Mouse (Mus musculus): ENCODE measurements at regions not wholly inside any gene's neighbourhood (a gene's known extent, or its start where the extent isn't known, plus 50 kb on each side); places are given as distances from the start of the nearest gene placed in this dataset.
A peak's percentile ranks its signal among the peaks of the same experiment; 100 is the strongest.
"Not testable (repeated sequence)": the region's sequence is repeated elsewhere in the genome, so short reads cannot be mapped to it uniquely, and the experiment has no call there.

GRCm38 (mm10) chr1:124517543-124518171, 472.3 kb upstream of the Dpp10 start:
- DNase-seq = peak in 1 of 2 experiments; percentile 1

GRCm38 (mm10) chr1:124510492-124510891, 465.1 kb upstream of the Dpp10 start:
- DNase-seq = no peak

GRCm38 (mm10) chr1:124488456-124488855, 443.1 kb upstream of the Dpp10 start:
- DNase-seq = no peak

- no peak for DNase-seq
Measured at GRCm38 (mm10) chr1:124487965-124488364, 442.6 kb upstream of the Dpp10 start.

- peak; percentile 25 to 33 for DNase-seq
Measured at GRCm38 (mm10) chr1:124450128-124450527, 404.8 kb upstream of the Dpp10 start.

GRCm38 (mm10) chr1:124439526-124439925, 394.2 kb upstream of the Dpp10 start:
- no peak for DNase-seq

- DNase-seq = no peak
Measured at GRCm38 (mm10) chr1:124435850-124436249, 390.5 kb upstream of the Dpp10 start.

- DNase-seq = no peak
Measured at GRCm38 (mm10) chr1:124429583-124429982, 384.2 kb upstream of the Dpp10 start.

GRCm38 (mm10) chr1:124416762-124417161, 371.4 kb upstream of the Dpp10 start:
- DNase-seq = no peak

- no peak for DNase-seq
Measured at GRCm38 (mm10) chr1:124410236-124410635, 364.9 kb upstream of the Dpp10 start.

- DNase-seq = no peak
Measured at GRCm38 (mm10) chr1:124409781-124410180, 364.4 kb upstream of the Dpp10 start.

- peak in 1 of 2 experiments; percentile 1 for DNase-seq
Measured at GRCm38 (mm10) chr1:124369604-124370003, 324.2 kb upstream of the Dpp10 start.

GRCm38 (mm10) chr1:124348491-124348890, 303.1 kb upstream of the Dpp10 start:
- DNase-seq = not testable (repeated sequence)

GRCm38 (mm10) chr1:124339444-124339843, 294.1 kb upstream of the Dpp10 start:
- DNase-seq = peak in 1 of 2 experiments; percentile 1

GRCm38 (mm10) chr1:124338648-124339047, 293.3 kb upstream of the Dpp10 start:
- no peak for DNase-seq

- DNase-seq = no peak
Measured at GRCm38 (mm10) chr1:124332294-124332693, 286.9 kb upstream of the Dpp10 start.
